Mouse (Mus musculus): ENCODE results near the gene Lpcat2.

Gene Lpcat2

DNA sequence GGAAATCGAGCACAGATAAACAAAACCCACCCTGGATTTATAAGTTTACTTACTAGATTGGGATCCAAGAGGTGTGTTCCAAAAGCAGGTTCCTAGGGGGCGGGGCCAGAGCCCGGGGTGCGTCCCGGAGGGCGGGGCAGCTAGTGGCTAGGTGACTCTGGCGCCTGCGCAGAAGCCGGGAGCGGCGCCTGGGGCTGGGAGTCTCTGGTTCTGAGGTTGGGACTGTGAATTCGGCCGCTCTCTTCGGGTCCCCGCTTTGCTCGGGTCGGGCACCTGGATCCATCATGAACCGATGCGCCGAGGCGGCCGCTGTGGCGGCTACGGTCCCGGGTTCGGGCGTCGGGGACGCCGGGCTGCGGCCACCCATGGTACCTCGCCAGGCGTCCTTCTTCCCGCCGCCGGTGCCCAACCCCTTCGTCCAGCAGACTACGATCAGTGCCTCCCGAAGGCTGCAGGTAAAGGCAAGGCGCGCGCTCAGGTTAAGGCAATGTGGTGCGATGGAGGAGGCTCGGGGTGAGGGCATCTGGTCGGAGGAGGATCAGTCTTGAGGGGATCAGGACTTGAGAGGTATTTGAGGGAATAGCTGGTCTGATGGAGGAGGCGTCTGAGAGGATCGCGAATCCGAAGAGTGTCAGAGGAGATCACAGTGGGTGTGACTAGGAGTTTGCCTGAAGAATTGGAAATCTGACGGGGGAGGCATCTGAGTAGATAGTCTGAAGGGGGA, at the start of gene Lpcat2:
TSS of gene Lpcat2 (plus strand) at position 169 of the 724 bp plus-strand sequence.
- DNase-seq = peak; percentile 45 to 65

DNA sequence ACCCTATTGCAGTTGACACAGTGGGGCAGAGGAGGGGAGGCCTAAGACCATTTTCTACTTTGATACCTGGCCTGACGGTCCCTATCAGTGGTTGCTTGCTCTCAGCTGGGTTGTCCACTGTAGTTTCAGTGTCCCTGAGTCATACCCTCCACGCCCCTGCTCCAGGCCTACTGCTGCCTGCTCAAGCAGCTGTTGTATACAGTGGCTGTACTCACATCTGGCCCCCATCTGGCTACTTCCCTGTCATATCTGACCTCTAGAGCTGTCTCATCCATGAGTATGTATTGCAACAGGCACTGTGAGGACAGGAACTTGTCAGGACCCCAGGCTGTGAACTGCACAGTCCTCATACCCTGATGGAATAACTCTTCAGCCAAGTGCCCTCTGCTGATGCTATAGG, 42.4 kb upstream of the Lpcat2 start:
- no peak for DNase-seq

DNA sequence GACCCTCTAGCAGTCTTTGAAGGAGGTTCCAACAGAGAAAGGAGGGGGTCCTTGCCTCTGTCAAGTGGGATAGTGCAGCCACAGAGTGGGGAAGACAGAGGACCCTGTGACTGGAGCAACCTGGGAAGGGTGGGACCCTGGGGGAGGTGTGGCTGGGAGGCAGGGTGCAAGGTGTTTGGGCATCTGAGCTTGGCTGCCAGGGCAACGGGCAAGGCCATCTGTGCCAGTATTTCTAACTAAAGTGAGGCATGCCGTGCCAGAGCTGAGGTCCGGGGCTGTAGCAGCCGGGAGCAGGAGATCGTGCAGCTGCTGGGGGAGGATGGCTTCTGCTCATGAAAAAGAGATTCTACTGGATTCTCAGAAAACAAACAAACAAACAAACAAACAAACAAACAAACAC, 39.5 kb upstream of the Lpcat2 start:
- DNase-seq = no peak

DNA sequence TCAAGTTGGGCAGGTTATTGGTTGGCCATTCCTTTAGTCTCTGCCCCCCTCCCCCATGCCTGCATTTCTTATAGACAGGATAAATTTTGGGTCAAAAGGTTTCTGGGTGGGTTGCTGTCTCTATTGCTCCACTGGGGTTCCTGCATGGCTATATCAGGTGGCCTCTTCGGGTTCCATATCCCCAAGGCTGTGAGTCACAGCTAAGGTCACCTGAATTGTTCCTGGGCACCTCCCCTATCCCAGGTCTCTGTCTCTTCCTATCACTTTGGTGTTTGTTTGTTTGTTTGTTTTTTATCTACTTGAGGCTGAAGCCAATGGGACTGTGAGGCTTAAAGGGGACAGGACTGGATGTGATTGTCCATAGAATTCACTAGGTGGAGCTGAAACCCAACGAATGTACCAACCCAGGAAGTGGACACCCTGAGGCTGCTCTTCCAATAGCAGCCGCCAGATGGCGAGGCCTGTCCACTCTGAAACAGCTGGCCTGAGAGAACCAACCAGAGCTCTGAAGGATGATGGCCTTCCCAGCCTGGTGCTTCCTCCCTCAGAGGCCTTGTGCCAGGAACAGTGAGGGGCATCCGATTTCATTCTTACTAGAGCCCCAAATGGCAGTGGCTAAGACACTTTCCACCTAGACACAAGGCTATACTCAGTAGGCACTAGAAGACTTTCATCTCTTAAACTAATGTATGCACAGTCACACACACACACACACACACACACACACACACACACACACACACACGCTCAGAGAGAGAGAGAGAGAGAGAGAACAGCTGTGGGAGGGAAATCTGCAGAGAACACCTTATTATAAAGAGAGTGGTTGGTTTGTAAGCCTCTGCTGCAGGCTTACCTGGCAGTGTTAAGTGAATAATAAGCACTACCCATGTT, 37.0 kb upstream of the Lpcat2 start:
- DNase-seq = peak; percentile 59 to 62

DNA sequence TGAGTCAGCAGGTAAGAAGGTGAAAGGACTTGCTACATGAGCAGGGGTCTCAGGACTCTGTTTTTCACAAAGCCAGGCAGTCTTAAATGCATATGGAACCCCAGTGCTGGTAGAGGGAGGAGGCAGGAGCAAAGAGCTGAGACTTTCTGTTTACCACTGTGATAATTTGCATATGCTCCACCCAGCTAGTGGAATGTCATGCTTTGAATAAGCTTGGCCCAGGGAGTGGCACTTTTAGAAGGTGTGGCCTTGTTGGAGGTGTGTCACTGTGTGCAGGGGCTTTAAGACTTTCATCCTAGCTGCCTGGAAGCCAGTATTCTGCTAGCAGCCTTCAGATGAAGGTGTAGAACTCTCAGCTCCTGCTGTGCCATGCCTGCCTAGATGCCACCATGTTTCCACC, 34.0 kb upstream of the Lpcat2 start:
- no peak for DNase-seq

DNA sequence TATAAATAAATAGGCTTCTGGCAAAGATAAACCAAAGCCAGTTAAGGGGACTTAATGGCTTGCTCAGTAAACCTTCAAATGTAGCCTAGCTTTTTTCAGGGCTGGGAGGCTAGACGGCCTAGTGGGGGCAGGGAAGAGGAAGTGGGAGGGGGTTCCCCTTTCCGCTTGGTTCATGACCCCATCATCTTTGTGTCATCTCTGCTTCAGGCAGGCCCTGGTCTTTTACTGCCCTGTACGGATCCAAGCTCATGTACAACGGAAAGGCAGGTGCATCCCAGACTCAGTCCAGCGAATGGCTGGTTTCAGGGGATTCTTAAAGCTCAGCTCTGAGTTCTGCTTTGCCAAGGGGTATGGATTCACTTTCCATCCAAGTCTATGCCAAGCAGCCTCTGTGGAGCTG, 32.8 kb upstream of the Lpcat2 start:
- no peak for DNase-seq

DNA sequence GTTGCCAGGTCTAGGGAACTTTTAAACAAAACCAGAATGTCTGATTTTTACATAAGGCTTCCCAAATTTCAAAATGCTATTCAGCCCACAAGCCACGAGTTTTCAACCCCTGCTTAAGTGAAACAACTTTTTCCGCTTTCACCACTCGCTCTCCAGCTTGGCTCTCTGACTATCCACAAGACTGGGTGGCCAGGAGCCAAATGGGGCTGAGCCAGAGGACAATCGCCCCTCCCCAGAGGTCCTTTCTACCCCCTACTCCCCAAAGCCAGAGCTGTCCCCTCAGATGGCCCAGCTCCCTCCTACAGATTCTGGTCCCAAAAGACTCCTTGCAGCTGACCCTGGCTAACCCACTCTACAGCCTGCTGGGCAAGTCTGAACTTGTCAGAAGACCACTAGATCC, 29.1 kb upstream of the Lpcat2 start:
- no peak for DNase-seq

DNA sequence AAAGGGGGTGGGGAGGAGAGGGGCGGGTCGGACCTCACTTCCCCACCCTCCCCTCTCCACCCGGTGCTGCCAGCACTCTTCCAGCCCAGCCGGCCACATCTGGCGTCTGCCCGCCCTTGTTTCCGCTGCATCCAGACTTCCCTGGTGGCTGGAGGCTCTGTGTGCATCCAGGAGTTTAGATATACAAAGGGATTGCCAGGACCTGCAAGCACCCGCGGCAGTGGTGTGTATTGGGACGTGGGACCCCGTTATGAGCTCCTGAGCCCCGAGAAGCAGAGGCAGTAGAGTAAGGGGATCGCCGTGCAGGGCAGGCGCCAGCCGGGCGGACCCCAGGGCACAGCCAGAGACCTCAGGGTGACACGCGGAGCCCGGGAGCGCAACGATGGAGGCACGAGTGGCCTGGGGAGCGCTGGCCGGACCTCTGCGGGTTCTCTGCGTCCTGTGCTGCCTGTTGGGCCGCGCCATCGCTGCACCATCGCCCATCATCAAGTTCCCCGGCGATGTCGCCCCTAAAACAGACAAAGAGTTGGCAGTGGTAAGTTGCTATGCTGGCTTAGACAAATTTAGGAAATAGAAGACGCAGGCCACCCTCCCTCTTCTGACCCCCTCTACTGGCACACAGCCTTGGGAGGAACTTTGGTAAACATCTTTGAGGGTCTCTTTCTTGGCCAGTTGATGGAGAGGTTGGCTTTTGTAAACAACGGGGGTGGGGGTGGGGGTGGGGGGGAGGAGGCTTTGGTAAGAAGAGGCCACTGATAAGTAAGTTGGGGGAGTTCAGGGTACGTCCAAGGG, 27.7 kb upstream of the Lpcat2 start, which contains the start of gene Mmp2:
TSS of gene Mmp2 (plus strand) at position 49 of the 792 bp plus-strand sequence.
- DNase-seq = no peak

DNA sequence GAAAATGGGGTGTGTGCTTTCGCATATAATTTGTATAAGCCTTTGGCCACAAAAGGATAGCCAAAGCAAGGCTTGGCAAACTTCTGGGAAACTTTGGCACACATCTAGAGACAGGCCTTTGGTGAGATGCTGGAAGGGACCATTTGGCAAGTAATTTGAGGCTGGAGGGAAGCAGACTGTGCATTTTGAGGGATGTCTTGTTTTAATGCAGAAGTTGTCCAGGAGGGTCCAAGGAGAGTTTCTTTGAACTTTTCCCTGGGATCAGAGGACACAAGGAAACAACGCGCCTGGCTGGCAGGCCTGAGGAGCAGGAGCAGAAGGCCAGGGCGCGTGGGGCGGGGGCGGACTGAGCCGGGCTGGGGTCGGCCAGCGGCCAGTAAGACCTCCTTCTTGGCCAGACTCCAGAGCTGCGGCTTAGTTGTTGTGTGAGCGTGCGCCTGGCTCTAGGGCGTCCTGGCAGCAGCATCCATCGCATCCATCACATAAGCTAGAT, 26.8 kb upstream of the Lpcat2 start:
- DNase-seq = peak in 1 of 2 experiments; percentile 9

DNA sequence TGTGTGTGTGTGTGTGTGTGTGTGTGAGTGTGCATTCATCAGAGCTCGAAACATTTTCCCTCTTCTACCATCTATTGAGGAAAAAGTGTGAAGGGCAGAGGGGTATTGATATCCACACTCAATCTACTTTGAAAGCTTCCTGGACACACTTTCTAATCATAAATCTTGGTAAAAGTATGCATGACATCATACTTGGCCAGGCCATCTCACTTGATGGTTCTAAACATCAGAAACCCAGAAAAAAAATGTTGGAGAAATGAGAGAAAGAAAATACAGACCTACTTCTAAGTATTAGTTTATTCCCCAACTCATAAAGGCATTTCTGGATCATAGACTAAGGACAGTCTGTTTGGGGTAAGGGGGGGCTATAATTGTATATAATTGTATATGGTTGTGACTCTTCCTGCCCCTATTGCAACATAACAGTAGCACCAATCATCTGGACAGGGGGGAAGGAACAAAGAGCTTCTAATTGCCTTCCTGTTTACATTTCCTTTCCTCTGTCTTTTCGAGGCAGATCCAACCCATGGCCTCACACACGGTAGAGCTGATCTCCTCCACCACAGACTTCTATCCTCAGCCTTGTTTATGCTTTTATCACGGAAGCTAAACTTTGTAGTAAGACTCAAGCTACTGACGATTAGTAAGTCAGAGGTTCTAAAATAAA, 20.9 kb upstream of the Lpcat2 start:
- DNase-seq = no peak

DNA sequence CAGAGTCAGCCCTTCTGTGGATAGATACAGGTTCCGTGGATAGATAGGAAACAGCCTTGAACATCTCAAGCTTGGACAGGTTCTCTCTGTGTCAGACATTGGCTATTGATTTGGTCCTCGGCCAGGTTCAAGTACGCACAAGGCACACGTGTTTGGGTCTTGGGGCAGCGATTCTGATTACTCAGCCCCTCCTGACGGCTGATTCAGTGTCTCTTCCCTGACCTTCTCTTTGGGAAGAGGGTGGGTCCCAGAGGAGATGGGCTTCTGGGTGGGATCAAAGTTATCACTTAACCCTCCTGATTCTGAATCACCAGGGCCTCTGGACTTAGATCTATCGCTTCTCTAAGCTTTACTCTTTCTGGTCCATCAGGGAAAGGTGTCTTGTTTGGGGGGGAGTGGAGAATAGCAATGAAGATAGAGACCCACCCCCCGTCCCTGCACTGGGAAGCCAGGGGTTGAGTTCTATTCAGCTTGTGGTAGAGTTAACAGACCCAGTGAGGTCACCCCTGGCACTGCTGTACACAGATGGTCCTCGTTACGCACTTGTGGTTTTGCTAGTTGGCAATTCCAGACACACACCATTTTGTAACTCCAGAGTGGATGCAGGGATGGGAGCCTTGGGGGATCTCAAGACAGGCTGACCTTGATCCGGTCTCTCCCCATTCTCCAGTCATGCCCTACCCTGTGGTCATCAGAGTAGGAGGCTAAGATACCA, 20.2 kb upstream of the Lpcat2 start:
- DNase-seq = no peak

DNA sequence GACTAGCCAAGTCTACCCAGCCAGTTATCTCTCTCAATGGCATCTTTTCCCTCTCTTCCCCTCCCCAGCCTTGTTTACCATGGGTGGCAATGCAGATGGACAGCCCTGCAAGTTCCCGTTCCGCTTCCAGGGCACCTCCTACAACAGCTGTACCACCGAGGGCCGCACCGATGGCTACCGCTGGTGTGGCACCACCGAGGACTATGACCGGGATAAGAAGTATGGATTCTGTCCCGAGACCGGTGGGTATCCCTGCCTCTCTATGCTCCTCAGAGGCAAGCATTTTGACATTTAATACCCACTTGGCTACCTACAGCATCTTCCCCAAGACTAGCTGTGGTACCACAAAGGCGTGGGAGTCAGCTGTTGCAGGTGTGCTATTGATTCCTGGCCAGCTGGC, 19.2 kb upstream of the Lpcat2 start:
- DNase-seq = no peak

DNA sequence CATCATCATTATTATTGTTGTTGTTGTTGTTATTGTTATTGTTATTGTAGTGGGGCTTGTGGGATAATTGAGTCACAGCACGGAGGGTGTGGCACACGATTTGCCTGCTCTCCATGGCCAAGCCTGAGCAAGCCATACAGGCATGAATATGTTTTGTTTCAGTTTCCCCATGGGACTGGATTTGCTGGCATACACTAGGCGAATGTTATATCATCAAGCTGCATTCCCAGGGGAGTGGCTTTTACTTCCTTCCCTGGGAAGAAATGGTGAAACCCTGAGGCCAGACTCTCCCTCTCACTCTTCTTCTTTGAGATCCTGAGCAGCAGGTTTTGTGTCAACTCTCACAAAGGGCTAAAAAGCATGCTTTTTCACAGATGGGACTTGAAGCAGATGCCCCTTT, 16.5 kb upstream of the Lpcat2 start:
- DNase-seq = no peak

DNA sequence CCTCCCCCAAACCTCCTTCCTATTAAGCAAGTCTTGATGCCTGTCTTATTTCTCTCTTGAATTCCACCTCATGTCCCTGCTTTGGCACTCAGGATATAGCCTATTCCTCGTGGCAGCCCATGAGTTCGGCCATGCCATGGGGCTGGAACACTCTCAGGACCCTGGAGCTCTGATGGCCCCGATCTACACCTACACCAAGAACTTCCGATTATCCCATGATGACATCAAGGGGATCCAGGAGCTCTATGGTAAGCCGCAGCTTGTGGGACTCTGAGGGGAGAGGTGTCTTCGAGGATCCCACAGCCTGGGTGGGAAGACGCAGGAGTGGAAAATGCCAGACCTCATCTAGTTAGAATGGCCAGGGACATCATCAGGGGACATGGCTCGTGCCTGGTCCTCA, 16.0 kb upstream of the Lpcat2 start:
- no peak for DNase-seq

DNA sequence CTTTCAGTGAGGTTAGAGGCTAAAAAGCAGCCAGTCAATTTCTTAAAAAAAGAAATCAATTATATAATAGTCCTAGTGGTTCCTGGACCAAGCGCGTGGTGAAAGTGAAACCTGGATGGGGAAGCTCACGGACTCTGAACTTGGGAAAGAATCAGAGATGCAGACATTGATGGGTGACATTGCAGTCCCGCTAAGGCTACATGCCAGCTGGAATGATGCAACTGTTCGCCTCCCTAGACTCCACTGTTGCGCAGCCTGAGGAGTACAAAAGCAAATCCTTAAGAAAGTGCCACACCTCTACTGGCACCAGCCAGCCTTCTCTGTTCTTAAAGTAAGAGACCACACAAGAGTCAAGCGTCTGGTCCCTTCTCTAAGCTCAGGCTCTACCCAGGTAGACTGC, 15.3 kb upstream of the Lpcat2 start:
- no peak for DNase-seq

DNA sequence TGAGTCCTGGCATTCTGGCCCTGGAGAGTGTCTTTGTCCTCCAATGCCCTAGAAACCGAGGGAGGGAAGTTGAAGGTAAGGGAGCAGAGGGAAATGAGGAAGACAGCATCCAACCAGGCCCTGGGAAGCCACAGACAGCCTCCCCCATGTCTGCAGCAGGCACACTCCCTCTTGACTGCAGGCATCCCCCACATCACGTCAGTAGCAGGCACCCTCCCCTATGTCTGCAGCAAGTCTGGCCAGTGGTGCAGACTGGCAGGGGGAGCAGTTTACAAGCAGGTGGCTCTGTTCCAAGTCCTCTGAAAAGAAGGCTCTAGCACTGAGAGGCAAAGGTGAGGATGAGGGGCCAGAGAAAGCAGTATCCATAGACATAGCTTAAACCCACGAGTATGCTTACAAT, 8.5 kb upstream of the Lpcat2 start:
- no peak for DNase-seq

DNA sequence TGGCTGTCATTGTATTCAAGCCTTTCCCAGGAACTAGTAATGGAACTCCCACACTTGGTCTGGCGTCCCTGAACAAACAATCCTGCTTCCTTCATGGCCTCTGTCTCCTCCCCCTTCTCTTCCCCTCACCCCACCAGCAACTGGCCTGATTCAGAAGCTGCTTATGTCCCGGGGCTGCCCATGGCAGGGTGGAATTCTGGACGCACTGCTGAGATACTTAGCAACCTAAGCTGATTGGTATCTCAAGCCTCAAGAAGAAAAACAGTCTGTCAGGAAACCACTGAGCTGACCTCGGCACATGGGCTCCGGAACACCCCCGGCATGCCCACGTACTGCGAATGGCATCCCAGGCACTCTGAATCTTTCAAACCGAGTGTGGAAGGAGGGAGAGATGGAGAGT, 7.8 kb upstream of the Lpcat2 start:
- no peak for DNase-seq

DNA sequence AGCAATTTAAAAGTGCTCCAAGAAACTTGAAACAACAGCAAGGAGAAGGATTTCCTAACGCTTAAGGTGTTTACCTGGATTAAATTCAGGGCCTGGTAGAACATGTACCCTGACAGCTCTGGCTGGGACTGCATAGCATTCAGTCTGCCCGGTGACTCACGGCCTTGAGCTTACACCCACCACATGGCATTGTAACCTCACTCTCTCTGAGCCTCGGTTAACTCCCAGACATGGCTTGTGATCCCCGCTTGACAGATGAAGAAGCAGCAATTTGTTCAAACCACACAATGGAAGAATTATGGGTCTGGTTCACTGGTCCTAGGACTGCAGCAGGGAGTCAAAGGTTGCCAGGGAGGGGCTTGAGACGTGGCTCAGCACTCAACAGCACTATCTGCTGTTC, 5.9 kb upstream of the Lpcat2 start:
- no peak for DNase-seq

DNA sequence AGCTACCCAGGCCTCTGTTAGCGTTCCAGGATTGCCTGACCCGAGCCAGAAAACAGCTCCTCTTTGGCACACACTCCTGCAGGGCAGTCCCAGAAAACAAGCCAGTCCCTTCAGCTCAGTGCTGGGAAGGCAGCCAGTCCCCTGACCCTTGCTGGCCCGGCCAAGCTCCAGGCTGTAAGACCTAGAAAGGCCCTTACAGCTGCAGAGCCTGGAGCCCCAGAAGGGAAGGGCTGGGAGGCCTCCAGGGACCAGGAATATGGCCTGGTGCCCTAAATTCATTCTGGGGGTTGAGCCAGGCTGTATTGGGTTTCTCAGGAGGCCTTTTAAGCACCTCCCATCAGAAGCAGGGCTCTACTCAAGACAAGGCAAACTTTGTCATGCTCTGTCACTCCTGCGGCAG, 4.9 kb upstream of the Lpcat2 start:
- DNase-seq = peak; percentile 35 to 52

DNA sequence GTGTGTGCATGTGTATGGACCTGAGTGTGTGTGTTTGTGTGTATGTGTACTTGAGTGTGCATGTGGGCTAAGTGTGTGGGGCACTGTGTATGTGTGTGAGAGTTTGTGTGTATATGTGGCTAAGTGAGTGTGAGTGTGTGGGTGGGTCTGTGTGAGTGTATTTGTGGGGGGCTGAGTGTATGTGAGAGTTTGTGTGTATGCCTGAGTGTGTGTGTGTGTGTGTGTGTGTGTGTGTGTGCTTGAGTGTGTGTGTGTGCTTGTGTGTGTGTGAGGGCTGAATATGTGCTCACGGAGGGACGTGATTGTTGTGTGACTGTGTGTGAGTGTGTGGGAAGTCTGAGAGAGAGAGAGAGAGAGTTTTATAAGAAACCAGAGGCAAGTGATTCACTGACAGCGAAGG, 3.8 kb upstream of the Lpcat2 start:
- DNase-seq = no peak

DNA sequence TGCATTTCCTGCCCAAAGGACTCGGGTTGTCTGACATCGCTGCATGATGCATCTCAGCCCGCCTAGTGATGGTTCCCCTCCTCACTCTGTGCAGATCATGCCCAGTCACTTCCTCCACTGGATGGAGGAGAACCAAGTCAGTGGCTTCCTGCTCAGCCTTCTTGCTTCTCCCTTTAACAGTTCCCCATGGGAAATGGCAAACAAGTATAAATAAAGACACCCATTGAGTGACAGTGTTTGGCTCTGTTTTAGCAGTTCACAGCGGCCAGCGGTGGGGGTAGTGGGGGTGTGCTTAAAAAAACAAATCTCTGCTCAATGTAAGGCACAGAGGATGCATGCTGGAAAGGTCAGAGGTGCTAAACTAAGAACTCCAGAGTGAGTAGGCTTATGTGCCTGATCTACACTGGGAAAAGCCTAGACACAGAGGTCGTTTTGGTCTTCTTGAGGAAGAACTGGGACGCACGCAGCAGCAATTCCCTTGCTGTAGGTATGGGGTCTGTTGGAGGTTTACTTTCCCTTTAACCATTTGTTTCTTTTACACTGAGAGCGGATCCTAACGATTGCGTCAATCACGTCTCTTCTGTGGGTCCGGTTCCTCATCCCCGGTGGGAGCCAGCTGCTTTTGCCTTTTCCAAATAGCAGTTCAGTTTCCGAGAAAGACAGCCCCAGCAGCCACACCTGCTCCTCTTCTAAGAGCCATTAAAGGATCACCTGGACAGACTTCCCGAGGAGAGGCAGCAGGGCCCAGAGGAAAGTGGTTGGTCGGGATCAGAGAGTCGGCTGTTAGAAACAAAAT, 1.8 kb upstream of the Lpcat2 start:
- DNase-seq = no peak
